Mouse (Mus musculus) T-cell, adult 2 months (primary cell): Measurements from ENCODE around the gene Rom1.
"Not testable (repeated sequence)": the region's sequence is repeated elsewhere in the genome, so short reads cannot be mapped to it uniquely, and the experiment has no call there.

Source experiments
- DNase-seq: peaks from one replicate; pipeline ENCODE4 v3.0.0; 2022; ENCODE audit warnings: low spot score

Gene Rom1

GRCm38 (mm10) chr19:8929224-8930088 lies at the start of gene Rom1, which contains the start of gene Eml3:
Gene Rom1 (minus strand): TSS chr19:8929356.
Gene Eml3 (plus strand): TSS chr19:8929552.
- DNase-seq: peak; percentile 81

- peak; percentile 60 for DNase-seq
These were observed 47.4 kb upstream of the Rom1 start for GRCm38 (mm10) chr19:8976535-8976934.

- DNase-seq: no peak
These were observed 46.3 kb upstream of the Rom1 start for GRCm38 (mm10) chr19:8975491-8975890.

GRCm38 (mm10) chr19:8974638-8975037 lies 45.5 kb upstream of the Rom1 start:
- DNase-seq: no peak

- DNase-seq: not testable (repeated sequence)
These were observed 43.3 kb upstream of the Rom1 start for GRCm38 (mm10) chr19:8972491-8972890.

- no peak for DNase-seq
These were observed 38.7 kb upstream of the Rom1 start for GRCm38 (mm10) chr19:8967893-8968292.

- no peak for DNase-seq
These were observed 38.2 kb upstream of the Rom1 start for GRCm38 (mm10) chr19:8967373-8967743.

GRCm38 (mm10) chr19:8966590-8967372 lies 37.6 kb upstream of the Rom1 start, which contains the start of gene Eef1g:
Gene Eef1g (plus strand): TSS chr19:8967041.
- DNase-seq: peak; percentile 100

GRCm38 (mm10) chr19:8966198-8966589 lies 37.0 kb upstream of the Rom1 start:
- no peak for DNase-seq

GRCm38 (mm10) chr19:8965771-8966170 lies 36.6 kb upstream of the Rom1 start:
- no peak for DNase-seq

- DNase-seq: no peak
These were observed 35.9 kb upstream of the Rom1 start for GRCm38 (mm10) chr19:8965075-8965474.

- DNase-seq: no peak
These were observed 33.1 kb upstream of the Rom1 start for GRCm38 (mm10) chr19:8962256-8962655.

- DNase-seq: no peak
These were observed 25.0 kb upstream of the Rom1 start for GRCm38 (mm10) chr19:8954171-8954570.

- DNase-seq: peak; percentile 94
These were observed 24.2 kb upstream of the Rom1 start, which contains the start of gene Tut1 for GRCm38 (mm10) chr19:8953135-8954039. Gene Tut1 (plus strand): TSS chr19:8953847.

GRCm38 (mm10) chr19:8952241-8952640 lies 23.1 kb upstream of the Rom1 start:
- DNase-seq: no peak

GRCm38 (mm10) chr19:8950190-8950589 lies 21.0 kb upstream of the Rom1 start:
- no peak for DNase-seq

- no peak for DNase-seq
These were observed 17.8 kb upstream of the Rom1 start for GRCm38 (mm10) chr19:8946929-8947328.

- no peak for DNase-seq
These were observed 16.1 kb upstream of the Rom1 start for GRCm38 (mm10) chr19:8945251-8945650.

GRCm38 (mm10) chr19:8944750-8945149 lies 15.6 kb upstream of the Rom1 start:
- peak; percentile 54 for DNase-seq

GRCm38 (mm10) chr19:8944062-8944461 lies 14.9 kb upstream of the Rom1 start:
- no peak for DNase-seq

- DNase-seq: no peak
These were observed 13.9 kb upstream of the Rom1 start for GRCm38 (mm10) chr19:8943047-8943446.
